Mouse (Mus musculus) myocyte (in vitro differentiated cells): ENCODE measurements at regions not wholly inside any gene's neighbourhood (a gene's known extent, or its start where the extent isn't known, plus 50 kb on each side); places are given as distances from the start of the nearest gene placed in this dataset.

ENCODE experiments used
- E2F4 ChIP-seq: IDR thresholded peaks from one replicate; pipeline ENCODE4 v1.6.1; 2011; ENCODE audit warnings: mild to moderate bottlenecking, control low read depth, moderate library complexity; ENCODE audit not compliant: insufficient read depth
- MYOD1 ChIP-seq, 3 experiments: IDR thresholded peaks; one replicate each; pipeline ENCODE4 v1.6.1; 2011; ENCODE audit warnings: control low read depth in 2 of 3, low read depth in 2 of 3, mild to moderate bottlenecking in 2 of 3, moderate library complexity in 1 of 3; ENCODE audit not compliant: insufficient read length in 2 of 3, control insufficient read depth in 1 of 3
- POLR2A ChIP-seq: IDR thresholded peaks from one replicate; pipeline ENCODE4 v1.6.1; 2011; ENCODE audit warnings: low read depth, mild to moderate bottlenecking, control low read depth, moderate library complexity; ENCODE audit not compliant: insufficient read length
- TCF12 ChIP-seq: IDR thresholded peaks from one replicate; pipeline ENCODE4 v1.6.1; 2011; ENCODE audit warnings: mild to moderate bottlenecking, control low read depth; ENCODE audit not compliant: poor library complexity, insufficient read depth, severe bottlenecking
- USF1 ChIP-seq: IDR thresholded peaks from one replicate; pipeline ENCODE4 v1.6.1; 2011; ENCODE audit warnings: low read depth, mild to moderate bottlenecking, control low read depth, moderate library complexity

GRCm38 (mm10) chr13:72346944-72347586 is 281.6 kb upstream of the Irx2 start:
- TF ChIP-seq MYOD1 (IDR thresholded peaks at IDR 0.05; ENCODE audit: control insufficient read depth in 1 of 3, insufficient read length in 2 of 3, low read depth in 2 of 3) (no peak), POLR2A (no peak), USF1 (no peak), TCF12 (no peak), E2F4 (no peak)
